Mouse (Mus musculus) right cerebral cortex, postnatal 14 days (tissue): ENCODE data around the gene C730034F03Rik.
"Not testable (repeated sequence)": the region's sequence is repeated elsewhere in the genome, so short reads cannot be mapped to it uniquely, and the experiment has no call there.

Experiments used
- DNase-seq: peaks from one replicate; pipeline ENCODE4 v3.0.0; 2022

The C730034F03Rik gene

DNA sequence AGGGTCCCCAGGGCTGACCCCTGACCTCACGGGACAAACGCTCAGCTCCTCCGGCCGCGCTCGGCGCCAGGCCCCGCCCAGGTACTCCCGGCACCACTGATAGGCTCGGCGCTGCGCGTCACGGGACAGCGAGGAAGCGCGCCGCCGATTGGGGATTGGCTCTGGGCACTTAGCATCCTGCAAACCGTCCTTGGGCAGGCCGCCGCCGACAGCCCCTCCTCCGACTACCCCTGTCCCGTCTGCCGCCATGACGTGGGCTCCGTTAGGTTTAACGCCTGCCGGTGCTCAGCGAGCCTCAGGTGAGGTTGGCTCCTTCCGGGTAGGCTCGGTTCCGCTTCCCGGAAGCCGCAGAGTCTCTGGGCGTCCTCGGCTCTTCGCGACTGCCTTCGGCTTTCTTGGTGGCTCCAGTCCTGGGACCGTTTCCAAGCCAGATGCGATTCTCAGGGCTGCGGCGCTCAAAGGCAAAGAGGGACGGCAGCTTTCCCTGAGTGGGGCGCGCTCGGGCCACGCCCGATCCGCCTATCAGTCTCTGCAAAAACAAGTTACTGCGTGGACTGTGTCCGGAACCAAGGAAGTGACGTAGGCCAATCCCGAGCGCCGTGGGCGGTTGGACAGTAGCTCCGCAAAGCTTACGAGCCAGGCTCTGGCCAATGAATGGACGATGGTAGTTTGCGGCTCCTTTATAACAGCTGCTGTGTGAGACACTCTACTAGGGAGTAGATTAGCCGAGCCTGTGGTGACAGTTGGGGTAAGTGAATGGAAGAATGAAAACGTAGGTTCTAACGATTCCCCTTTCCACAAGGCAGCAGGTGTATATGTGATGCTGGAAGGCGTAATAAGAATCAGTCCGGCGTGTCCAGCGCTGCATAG is at the start of gene C730034F03Rik, which contains the start of the genes Gm44502 and Chkb:
Gene C730034F03Rik (plus strand): TSS at position 238 of the 870 bp plus-strand sequence.
Gene Gm44502 (minus strand): TSS at position 345 of the 870 bp plus-strand sequence.
Gene Chkb (minus strand): TSS at position 557 of the 870 bp plus-strand sequence.
- DNase-seq, result peak; percentile 93

DNA sequence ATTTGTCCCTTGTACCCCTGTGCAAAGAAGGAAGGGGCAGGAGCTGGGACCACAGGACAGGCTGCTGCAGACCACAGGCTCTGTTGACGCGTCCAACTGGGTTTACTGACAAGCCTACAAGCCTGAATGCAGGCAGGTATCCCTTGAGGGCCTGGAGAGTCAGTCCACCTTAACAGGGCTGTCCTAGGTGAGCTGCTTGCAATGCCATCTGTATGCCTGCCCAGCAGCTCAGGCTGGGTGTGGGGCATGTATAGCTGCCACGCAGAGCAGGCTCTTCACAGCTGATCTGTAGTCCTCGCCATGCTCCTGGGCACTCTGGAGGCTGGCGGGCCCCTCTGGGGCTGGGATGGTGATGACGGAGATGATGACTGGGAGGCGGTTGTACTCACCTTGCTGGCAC is 44.8 kb upstream of the C730034F03Rik start, which contains the start of gene Klhdc7b:
Gene Klhdc7b (plus strand): TSS at position 301 of the 400 bp plus-strand sequence.
- no peak for DNase-seq

DNA sequence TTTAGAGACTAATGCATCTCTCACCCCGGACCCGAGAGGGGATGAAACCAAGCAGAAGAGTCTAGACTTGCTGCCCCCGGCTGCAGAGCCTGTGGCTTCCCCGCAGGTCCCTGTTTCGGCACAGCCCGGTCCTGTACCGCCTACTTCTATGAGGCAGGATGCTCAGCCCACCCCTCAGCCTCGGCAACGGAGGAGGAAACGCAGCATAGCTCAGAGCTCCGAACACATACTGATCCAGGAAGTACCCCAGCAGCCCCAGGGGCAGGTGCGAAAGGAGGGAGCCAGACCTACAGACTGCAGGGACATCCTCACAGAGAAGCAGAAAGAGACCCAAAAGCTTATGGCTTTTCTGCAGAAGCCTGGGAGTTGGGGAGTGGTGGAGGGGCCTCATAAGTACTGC is 42.3 kb upstream of the C730034F03Rik start:
- DNase-seq, result no peak

DNA sequence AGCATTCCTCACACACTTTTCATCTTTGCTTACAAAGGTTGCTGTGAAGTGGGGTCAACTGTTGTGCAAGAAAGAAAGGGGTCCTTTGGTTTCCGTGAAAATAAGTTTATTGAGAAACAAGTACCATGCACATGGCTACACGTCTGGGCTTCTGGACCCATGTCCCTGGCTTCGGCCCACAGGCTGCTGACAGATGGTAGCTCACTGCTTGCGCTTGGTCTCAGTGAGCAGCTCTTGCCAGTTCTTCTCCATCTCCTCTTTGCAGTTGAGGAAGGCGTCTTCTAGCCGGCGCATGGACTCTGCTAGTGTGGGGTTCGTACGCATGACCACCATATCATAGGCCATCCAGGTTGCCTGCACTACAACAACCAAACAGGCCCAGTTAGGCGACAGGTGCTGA is 39.3 kb upstream of the C730034F03Rik start:
- no peak for DNase-seq

DNA sequence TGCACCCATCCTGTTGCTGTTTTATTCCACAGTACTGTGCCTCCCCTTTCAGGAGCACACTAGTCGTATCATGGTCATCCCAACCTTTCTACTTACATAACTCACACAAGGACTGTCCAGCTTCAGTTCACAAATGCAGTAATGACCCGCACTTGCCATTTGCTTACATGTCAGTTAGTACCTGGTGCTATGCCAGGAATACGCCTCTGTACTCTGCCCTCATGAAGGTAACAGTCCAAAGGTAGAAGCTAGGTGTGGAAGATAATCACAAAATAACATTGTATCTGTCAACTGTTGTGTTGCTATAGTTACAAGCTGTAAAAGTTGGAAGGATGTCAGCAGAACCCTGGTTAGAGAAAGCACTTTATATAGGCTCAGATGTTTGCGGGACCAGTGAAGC is 32.5 kb upstream of the C730034F03Rik start:
- DNase-seq, result no peak

DNA sequence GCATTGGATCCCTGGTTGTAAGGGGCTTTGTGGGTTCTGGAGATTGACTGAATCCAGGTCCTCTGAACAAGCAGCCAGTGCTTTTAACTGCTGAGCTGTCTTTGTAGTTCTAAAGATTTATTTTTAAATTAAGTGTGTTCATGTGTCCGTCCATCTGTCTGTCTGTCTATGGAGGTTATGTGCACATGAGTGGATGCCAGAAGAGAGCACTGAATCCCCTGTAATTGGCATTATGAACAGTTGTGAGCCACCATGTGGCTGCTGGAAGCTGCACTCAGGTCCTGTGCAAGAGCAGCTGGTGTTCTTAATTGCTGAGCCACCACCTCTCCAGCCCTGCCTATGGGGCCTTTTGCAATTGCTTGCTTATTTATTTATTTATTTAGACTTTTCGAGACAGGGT is 31.2 kb upstream of the C730034F03Rik start:
- DNase-seq, result no peak

DNA sequence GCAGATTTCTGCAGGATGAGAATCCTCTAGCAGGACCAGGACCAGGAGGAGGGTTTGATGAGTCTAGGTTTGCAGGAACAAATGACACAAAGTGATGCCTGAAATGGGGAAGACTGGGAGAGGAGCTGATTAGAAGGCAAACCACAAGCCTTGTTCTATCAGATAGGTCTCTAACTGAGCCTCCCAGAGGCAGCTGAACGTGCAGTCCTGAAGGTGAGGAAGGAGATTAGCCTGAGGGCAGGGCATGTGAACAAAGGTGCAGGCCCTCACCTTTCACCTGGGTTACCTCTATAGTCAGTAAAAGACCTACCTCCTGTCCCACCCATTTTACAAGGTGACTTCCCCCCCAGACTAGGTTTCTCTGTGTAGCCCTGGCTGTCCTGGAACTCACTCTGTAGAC is 29.7 kb upstream of the C730034F03Rik start:
- no peak for DNase-seq

DNA sequence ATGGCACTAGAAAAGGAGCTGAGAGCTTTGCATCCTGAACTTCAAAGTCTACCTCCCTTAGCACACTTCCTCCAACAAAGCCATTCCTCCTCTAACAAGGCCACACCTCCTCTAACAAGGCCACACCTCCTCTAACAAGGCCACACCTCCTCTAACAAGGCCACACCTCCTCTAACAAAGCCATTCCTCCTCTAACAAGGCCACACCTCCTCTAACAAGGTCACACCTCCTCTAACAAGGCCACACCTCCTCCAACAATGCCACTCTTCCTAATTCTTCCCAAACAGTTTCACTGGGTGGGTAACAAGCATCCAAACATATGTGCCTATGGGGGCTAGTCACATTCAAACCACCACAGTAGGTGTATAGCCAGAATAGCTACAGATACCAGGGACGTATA is 26.9 kb upstream of the C730034F03Rik start:
- no peak for DNase-seq

DNA sequence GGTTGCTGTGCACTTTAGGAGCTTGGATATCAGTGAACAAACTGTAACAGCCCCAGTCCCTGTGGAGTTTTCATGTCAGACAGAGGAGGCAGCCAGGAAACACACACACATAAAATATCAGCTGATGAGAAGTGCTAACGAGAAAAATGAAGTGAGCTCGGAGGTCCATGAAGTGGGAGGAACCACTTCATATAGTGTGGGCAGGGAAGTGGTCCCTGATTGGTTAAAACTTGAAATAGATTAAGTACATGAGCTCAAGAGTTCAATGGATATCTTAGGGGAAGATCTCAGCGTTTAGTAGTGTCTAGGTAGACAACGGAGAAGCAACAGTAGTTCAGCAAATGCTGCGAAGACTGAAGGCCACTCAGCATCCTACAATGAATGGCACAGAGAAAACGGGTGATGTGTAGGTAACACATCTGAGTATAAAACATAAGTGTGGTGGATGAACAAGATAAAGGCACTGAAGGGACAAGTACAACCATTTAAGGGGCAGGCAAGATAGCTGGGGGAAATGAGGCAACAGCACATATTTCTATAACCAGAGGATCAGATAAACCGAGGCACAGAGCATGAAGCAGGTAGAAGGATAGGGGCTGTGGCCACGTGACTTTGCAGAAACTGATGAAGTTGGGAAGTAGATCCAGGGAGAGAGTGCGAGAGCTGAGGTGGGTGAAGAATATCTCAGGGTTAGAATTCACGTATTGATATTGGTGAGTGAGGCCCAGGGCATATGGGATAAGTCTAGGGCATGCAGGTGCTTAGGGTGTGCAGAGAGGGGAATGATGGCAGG is 24.4 kb upstream of the C730034F03Rik start:
- DNase-seq, result no peak

DNA sequence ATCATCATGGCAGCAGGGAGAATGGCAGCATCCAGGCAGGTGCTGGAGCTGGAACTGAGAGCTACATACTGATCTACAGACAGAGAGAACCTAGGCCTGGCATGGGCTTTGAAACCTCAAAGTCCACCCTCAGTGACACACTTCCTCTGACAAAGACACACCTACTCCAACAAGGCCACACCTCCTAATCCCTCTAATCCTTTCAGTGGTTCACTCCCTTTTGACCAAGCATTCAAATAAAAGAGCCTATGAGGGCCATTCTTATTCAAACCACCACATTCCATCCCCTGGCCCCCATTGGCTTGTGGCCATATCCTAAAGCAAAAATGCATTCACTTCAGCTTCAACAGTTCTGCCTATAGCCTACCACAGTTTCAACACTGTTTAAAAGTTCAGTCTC is 22.7 kb upstream of the C730034F03Rik start:
- DNase-seq, result no peak

DNA sequence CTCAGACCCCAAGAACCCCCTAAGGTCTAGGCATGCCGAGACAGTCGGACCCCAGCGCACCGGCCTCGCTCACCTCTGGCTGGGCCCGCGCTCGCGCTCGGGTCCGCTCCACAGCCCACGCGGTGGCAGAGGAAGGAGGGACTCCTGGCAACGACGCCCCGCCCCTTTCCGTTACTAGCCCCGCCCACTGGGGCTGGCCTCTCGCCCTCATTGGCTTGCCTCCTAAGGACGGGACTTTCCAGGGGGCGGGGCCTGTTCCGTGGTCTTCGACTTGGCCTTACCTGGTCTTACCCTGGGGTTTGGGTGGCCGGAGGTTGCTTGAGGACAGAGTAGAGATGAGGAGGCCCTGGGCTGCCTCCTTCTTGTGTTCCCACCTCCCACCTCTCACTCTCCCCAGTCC is 19.3 kb upstream of the C730034F03Rik start, which contains the start of gene Syce3:
Gene Syce3 (minus strand): TSS at position 386 of the 400 bp plus-strand sequence.
- DNase-seq, result no peak

DNA sequence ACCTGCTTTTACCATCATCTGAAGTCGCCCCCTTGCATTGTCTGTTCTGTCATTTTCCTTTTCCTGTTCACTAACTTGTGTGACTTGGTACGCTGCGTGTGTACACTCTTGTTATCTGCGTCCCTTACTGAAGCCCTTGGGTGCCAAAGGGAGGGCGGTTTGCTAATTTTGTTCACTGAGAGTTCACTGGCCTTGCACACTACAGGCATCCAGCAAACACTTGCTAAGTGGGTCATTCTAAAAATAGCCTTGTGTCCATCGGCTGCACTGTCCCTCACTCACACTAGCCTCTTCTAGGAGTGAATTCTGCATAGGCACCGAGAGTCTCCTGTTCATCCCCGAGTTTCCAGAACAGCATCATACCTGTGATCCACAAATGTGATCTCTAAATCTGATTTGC is 14.1 kb upstream of the C730034F03Rik start:
- no peak for DNase-seq

DNA sequence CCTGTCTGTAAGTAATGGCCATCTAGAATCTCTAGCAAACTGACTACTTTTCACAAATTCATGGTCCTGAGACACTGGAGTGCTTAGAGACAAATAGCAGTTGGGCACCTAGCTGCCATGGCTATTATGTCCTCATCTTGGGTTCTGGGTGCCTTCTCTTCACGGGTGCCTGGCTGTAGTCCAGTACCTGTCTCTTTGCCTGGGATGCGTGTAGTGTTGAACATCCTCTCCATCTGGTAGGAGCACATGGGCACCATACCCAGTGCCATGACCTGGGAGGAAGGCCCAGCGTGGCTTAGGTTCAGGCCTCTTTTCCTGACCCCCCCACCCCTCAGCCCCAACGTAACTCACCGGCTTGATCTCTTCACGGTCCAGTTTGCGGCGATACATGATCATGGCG is 7.5 kb upstream of the C730034F03Rik start:
- DNase-seq, result no peak

DNA sequence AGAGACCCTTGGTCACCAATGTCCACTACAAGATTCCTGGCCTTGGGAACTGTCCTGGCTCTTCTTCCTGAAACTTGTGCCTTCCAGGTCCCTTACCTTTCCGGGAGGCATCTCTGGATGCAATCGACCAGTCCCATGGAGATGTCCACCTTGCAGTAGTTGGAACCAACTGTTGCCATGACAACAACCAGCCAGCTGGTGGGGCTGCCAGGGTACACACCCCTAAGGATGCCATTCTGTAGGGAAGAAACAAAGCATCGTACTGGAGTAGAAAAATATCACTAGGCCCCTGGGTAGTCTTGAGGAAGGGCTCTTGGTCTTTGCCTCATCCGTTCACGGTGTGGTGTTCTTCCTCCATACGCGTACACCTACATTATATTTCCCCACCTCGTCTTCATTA is 4.8 kb upstream of the C730034F03Rik start:
- DNase-seq, result no peak

DNA sequence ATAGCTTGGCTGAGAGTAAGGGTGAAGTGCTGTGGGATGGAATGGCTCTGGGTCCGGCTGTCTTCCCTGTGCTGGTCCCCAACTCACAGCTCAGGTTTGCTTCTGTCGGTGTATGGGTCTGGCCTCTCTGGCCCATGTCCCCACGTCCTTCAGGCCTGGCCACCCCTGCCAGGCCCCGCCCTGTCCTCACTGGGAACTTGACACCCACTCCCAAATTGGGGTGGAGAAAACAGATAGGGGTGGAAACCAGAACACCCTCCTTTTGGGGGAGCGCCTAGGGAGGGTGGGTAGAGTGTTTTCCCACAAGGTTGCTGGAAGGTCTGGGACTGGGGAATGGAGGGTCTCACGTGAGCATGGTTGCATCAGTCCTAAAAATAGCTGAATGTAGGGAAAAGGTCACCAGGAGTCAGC is 3.7 kb upstream of the C730034F03Rik start, which contains the start of gene Cpt1b:
Gene Cpt1b (minus strand): TSS at position 153 of the 411 bp plus-strand sequence.
- DNase-seq, result no peak

DNA sequence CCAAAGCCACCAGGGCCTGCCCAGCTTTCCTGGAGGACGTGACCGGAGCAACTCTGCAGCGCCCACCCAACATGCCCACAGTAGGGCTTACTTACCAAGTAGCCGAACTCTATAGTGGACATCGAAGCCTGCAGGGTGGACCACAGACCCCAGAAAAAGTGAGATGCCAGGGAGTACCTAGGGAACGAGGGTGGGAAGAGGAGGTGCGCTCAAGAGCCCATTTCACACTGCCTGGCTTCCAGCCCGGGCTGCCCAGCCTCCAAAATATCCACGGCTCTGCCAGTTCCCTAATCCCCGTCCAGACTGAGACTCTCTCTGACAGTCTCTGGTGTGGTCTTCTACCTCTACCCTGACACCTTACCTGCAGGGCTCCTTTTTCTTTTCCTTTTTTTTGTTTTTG is 2.7 kb upstream of the C730034F03Rik start:
- no peak for DNase-seq

DNA sequence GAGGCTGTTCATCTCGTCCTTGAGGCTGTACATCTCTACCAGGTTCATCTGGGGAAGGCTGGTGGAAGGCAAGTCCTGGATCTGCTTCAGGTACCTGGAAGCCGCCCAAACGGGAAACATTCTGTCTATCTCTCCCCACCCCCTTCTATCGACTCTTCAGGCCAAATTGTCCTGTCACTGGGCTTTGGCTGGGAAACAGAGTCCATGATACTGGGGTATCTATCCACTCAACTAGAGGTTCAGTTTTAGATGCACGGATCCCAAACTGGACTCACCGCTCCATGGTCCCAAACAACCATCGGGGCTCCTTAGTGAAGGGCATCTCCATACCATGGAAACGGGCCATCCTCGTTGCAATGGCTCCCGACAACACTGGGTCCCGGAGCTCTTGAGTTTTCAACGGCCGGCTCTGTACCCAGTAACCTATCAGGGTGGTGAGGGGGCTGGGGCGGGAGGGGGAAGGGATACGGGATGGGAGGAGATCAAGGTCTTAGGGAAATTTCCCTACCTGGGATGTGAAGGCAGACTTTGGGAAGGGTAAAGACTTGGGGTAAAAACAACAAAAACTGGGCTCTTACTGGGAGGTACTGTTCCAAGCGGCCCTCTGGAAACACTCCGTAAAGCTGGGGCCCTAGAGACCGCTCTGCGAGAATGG is 1.1 kb upstream of the C730034F03Rik start:
- no peak for DNase-seq

DNA sequence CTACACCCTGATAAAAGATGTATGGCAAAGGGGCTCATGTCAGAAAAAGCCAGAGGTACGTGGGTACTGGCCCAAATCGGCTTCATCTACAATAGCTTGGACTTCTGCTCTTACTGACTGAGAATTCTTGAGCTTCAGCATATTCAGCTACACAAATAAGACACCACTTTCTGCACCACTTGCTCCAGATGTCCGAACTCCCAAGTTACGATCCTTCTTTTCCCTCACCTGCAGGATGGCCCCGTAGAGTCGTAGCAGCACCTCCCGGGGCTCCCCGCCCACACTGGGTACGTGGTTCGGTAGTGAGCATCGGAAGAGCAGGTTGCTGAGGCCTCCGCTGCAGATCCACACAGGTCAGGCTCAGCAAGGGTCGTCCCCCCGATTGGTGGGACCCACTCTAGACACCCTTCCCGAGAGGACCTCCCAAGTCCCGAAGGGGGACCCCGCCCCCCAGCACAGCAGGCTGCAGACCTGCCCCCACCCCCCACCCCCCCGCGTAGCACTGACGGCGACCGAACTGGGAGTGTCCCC is 503 bp upstream of the C730034F03Rik start:
- DNase-seq, result no peak

DNA sequence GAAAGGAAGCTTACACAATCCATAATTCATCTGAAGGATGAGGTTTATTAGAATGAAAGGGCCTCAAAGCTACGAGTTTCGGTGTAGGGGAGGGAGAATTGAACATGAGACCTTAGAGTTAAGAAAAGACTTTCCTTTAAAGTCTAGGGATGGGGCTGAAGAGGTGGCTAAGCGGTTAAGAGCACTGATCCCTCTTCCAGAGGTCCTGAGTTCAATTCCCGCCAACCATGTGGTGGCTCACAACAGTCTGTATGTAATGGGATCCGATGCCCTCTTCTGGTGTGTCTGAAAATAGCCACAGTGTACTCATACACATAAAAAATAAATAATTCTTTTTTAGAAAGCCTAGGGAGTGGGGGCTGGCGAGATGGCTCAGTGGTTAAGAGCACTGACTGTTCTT is 952 bp downstream of the C730034F03Rik start:
- no peak for DNase-seq

DNA sequence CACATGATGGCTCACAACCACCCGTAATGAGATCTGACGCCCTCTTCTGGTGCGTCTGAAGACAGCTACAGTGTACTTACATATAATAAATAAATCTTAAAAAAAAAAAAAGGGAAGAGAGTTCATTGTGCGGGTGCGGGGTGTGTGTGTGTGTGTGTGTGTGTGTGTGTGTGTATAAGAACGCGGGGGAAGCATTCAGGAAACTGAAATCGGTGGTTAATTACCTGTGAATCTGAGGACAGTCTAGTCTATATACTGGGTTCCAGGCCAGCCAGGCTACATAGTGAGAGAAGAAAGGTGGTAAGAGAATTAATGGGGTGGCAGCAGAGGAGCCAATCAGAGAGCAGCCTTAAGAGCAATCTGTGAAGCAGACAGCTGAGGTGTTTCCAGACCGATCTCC is 1.4 kb downstream of the C730034F03Rik start:
- not testable (repeated sequence) for DNase-seq

DNA sequence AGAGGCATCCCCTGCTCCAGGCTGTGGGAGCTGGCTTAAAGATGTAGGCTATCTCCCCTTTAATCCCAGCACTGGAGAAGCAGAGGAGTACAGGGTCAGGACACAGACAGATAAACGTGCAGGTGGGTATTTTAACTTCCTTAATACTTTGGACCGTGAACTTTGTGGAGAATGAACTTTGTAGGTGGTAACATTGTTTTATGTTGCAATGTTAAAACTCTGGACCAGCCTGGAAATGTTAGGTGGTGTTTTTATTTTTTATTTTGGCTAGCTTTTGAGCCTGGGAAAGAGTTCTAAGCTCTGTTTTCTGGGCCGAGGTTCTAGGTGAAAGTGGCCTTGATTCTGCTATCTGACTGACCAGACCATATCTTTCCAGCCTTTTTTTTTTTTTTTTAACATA is 1.9 kb downstream of the C730034F03Rik start:
- no peak for DNase-seq

DNA sequence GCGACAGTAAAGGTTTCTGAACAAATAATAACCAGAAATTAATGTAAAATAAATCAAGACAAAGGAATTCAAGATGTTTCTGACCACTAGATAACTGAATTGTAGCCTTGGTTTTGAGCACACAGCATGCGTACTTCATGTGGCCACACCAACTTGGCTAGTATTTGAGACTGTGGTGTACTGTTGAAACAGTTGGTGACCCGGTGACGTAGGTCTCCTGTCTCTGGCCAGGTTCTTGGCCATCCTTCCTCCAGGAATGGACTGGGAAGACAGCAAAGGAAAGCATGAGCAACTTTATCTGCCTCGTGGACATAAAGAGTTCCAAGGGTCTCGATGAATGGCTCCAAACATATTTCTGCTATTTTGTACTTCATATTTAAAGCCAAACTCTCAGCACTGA is 2.4 kb downstream of the C730034F03Rik start:
- DNase-seq, result no peak

DNA sequence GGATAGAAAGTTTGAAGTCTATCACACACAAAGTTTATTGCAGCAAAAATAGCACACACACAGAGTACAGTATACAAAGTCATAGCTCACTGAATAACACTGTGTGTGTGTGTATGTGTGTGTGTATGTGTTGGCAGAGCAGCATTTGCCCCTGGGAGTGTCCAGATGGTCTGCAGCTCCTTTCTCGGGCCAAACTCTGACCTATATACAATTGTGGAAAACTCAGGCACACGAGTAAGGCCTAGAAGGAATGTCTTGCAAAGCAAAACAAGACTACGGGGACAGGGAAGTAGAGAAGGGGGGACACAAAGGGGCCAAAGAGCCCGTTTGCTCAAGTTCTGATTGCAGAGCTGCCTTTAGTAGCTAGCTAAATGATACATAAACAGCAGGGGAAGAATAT is 3.6 kb downstream of the C730034F03Rik start:
- no peak for DNase-seq
